ENCODE assay signal across 8 mouse cellular contexts in genomic region chr1:74397268-74397918, GRCm38 (mm10). TPM values are rescaled to one million over a fixed set of nuclear protein-coding genes. Genes with fewer than 3 reads are reported as not detected.
DNase-seq lines count a peak whose midpoint lies in the region; ATAC-seq lines count a peak whose summit lies in the region.

No protein-coding gene starts in this region.

- H3K9me3 ChIP-seq in hindbrain, embryonic 11.5 days (ENCODE audit: control insufficient read depth, low read length) = no peaks in the 10 kb centered on the region

- H3K9ac ChIP-seq in hindbrain, embryonic 11.5 days (ENCODE audit: low read depth, low read length) = peak overlapping the region; percentile 29; the same call in 1 of the 2 replicates

- H3K4me3 ChIP-seq in hindbrain, embryonic 11.5 days (ENCODE audit: low read depth, low read length) = peak overlapping the region; percentile 32

- H3K4me2 ChIP-seq in hindbrain, embryonic 11.5 days (replicated peaks; ENCODE audit: low read depth, low read length) = peak overlapping the region; percentile 67

- WGBS in hindbrain, embryonic 11.5 days = 0% methylated on average over 41 of the region's 41 CpGs

- peaks cover 3% of the 10 kb centered on the region; the same call in 1 of the 2 replicates for H3K4me1 ChIP-seq in hindbrain, embryonic 11.5 days (replicated peaks; ENCODE audit: control insufficient read depth, insufficient read depth, low read length)

- no peaks in the 10 kb centered on the region for H3K27me3 ChIP-seq in hindbrain, embryonic 11.5 days (ENCODE audit: control insufficient read depth, insufficient read depth, low read length)

- peak; percentile 82 for ATAC-seq in frontal cortex, adult (ENCODE audit: low TSS enrichment)
- peak; percentile 89 for ATAC-seq in hindbrain, embryonic 11.5 days (ENCODE audit: low FRiP score)

- DNase-seq in MEL-GATA-1-ER (ENCODE audit: extremely low read depth, low read depth) = peak; percentile 80
- DNase-seq in cerebellum, adult 9-10 months = peak; percentile 95
- DNase-seq in hindbrain, embryonic 11.5 days (ENCODE audit: low spot score) = peak; percentile 97
- peak; percentile 85 to 92 for DNase-seq in layer of hippocampus, postnatal 10 days (ENCODE audit: low spot score in 2 of 2)
- peak; percentile 100 for DNase-seq in lung, postnatal 10 days
- peak; percentile 100 for DNase-seq in ovary, postnatal 36 days (ENCODE audit: low spot score)
- DNase-seq in thymus, postnatal 25 days = peak; percentile 87

- peak overlapping the region; percentile 48 for H3K27ac ChIP-seq in hindbrain, embryonic 11.5 days (ENCODE audit: low read depth, low read length)

- peaks cover 2% of the 10 kb centered on the region; the same call in 1 of the 2 replicates for H3K36me3 ChIP-seq in hindbrain, embryonic 11.5 days (ENCODE audit: control insufficient read depth, insufficient read depth, low read length)

RNA-seq across cellular contexts. Expression of gene Ctdsp1, which starts 6.1 kb away (rescaled TPM):
- polyA plus RNA-seq in hindbrain, embryonic 11.5 days (2014; fragmentation: Nextera tagmentation; extraction: Ambion mirVana) = 36.3 and 42.0 TPM in 2 replicates
- 10 to 100 TPM; 23.8 to 27.2 TPM for total RNA-seq in layer of hippocampus, postnatal 10 days (2021)

RNA-seq across cellular contexts. Expression of gene Vil1, which starts 11.8 kb away (rescaled TPM):
- 0.11 and 0.13 TPM in 2 replicates for polyA plus RNA-seq in hindbrain, embryonic 11.5 days (2014; fragmentation: Nextera tagmentation; extraction: Ambion mirVana)
- 1 to 10 TPM in 1 of 2 experiments, under 1 TPM in 1; 0.31 to 1.2 TPM for total RNA-seq in layer of hippocampus, postnatal 10 days (2021)

RNA-seq across cellular contexts. Expression of gene Slc11a1, which starts 22.4 kb away (rescaled TPM):
- 1.3 and 1.4 TPM in 2 replicates for polyA plus RNA-seq in hindbrain, embryonic 11.5 days (2014; fragmentation: Nextera tagmentation; extraction: Ambion mirVana)
- 1 to 10 TPM; 2.0 to 3.0 TPM for total RNA-seq in layer of hippocampus, postnatal 10 days (2021)

RNA-seq across cellular contexts. Expression of gene Catip, which starts 35.5 kb away (rescaled TPM):
- polyA plus RNA-seq in hindbrain, embryonic 11.5 days (2014; fragmentation: Nextera tagmentation; extraction: Ambion mirVana) = 1.1 TPM in 2 replicates
- total RNA-seq in layer of hippocampus, postnatal 10 days (2021) = 1 to 10 TPM; 1.2 to 1.7 TPM

Comparison
In these comparisons a context has a peak if more than half of its experiments do, and no peak if none do; other contexts are left out.
1. Peak in every context shown above with its lines: DNase-seq, ATAC-seq, H3K4me3 ChIP-seq and H3K27ac ChIP-seq.